Mouse (Mus musculus) ovary, adult 18-20 months (tissue): ENCODE results near the gene Fkbp11.

Experiments used
- DNase-seq: peaks from one replicate; pipeline ENCODE4 v3.0.0; 2022; ENCODE audit warnings: low spot score, mixed read lengths

Fkbp11 gene

DNA sequence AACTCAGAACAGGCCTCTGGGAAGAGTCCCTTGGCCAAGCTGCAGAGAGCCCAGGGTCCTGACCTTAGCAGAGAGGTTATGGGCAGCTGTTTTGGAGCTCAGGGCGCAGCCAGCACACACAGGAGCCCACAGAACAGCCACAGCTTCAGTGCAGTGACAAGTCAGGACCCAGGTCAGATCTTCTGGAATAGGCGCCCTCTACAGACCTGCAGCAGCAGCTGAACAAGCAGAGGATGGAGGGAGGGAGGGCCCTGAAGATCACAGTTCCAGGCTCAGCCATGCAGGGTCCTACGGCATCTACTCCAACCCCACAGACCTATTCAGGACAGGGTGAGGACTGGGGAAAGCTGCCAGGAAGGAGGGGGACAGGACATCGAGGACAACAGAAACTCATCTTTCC, 10.8 kb upstream of the Fkbp11 start:
- DNase-seq: no peak

DNA sequence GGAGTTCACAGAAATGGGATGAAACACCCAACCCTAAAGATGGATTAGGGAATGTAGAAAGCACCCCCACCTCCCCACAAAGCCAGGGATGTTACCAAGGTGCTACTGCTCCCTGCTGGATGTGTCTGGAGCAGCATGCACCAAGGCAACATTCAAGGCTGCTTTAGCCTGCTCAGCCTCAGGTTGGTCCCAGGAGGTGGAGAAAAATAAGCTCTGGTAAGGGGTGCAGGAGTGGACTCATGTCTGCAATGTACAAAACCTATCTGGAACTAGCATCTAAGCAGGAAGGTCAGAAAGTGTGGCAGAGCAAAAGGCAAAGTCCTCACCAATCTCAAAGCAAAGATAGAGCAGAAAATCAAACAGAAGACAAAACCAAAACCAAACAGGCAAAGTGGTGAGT, 9.9 kb upstream of the Fkbp11 start:
- DNase-seq: no peak

DNA sequence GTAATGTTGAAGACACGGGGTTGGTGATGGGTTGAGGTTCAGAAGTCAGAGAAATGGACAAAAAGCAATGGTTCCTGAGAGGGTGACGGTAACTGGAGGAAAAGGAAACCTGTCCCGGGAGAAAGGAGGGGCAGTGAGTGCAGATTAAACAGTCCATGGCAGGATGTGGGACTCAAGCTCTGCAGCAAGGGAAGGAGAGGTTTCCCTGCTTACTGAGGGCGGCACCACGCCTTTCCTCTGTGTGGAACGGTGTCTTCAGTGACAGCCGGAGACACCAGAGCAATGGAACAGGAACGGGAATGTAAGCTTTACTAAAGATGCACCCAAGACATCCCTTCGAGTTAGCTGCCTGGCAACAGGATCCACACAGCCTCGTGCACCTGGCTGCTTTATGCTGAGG, 8.5 kb upstream of the Fkbp11 start:
- DNase-seq: no peak

DNA sequence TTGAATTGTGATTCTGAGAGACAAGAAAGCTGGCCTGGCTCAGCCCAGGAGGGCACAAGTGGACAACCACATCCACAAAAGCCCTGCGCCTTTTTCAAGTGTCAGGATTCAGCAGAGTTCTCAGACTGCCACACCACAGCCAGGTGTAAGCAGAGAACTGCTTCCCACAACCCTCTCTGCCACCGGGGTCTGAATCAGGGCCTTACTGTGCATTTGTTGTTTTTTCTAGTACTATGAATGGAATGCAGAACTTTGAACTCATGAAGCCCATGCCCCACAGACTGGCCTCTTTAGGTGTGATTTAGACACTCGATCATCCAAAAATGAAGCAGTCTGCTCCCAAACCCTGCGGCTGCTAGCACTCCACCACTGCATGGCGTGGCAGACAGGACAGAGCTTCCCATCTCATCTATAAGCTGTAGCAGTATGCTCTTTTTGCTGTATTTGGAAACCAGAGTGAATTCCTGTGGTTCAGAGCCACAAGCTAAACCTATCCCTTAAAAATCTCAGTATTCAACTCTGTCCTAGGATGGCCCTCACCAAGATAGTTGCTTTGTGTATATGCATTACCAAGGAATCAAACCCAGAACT, 6.1 kb upstream of the Fkbp11 start:
- no peak for DNase-seq

DNA sequence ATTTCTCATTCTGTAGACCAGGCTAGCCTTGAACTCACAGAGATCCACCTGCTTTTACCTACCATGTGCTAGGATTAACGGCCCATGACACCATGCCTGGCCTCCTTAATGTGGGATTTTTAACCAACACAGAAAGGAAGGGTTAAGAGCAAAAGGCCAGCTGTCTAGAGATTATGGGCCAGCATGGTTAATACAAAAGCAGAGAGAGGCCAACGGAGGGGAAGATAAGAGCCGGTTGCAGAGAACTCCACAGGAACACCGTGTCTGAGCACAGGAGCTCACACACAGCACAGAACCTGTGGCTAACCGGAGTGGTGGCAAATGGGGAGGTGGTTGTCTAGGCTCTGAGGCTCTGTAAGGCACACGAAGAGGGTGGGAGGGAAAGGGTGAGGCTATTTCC, 5.4 kb upstream of the Fkbp11 start:
- DNase-seq: no peak

DNA sequence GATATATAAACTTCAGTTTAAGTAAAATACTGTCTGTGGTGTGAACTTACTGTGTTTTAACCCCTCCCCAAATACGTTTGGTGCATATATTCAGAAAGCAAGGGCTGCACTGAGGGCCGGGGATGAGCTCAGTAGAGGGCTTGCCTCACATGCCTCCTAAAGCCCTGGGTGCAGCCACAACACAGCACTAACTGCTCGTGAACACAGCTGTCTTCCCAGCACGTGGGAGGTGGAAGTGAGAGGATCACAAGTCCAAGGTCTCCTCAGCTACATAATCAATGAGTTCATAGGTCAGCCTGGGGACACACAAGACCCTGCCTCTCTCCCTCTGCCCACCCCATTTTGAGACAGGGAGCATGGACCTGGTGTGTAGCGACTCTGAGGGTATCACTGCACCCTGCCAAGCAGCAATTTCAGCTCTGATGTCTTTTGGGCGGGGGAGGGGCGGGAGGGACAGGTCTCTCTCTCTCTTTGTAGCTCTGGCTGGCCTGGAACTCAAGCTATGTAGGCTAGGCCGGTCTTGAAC, 4.1 kb upstream of the Fkbp11 start:
- DNase-seq: no peak

DNA sequence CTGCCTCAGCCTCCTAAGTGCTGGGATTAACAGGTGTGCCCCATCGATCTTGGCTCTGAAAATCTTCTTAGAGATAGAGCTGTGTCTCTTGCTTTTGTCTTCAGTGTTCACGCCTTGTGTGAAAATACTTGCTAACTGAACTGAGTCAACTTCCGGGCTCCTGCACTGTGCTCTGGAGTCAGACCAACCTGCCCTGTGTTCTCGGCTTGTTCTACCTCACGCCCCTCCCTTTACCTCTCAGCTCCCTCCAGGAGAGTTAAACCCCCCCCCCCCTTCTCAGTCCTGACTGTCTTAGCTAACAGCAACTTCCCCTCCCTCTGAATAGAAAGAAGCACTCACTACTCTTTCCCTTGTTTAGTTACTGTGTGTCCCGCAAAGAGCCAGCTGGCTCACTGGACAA, 2.8 kb upstream of the Fkbp11 start:
- DNase-seq: no peak

DNA sequence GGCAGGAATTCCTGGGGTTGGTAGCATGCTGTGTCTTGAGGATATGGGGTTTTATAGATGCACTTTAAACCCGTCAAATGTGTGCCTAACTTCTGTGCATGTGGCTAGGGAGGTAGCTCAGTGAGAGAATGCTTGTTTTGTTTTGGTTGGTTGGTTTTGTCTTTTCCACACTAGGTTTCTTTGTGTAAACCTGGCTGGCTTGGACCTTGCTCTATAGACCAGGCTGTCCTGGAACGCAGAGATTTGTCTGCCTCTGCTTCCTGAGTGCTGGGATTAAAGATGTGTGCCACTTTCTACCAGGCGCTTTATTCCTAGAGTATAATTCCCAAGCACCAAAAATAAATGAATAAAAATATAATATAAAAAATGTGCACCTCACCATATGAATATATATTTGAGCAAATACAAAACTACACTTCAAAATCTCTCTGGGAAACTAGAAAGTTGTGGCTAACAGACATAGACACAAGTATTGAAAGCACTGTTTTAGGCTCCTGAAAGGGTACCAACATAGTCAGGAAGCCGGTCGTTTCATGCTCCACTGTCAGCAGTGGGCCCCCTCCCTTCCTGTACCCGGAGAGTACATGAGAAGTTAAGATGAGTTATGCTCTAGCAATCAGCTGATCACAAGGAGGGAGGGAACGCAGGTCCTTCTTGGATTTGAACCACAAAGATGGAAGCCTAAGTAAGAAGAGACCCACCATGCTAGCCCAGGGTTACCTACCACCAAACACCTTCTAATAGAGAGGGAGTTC, 2.0 kb upstream of the Fkbp11 start:
- no peak for DNase-seq

DNA sequence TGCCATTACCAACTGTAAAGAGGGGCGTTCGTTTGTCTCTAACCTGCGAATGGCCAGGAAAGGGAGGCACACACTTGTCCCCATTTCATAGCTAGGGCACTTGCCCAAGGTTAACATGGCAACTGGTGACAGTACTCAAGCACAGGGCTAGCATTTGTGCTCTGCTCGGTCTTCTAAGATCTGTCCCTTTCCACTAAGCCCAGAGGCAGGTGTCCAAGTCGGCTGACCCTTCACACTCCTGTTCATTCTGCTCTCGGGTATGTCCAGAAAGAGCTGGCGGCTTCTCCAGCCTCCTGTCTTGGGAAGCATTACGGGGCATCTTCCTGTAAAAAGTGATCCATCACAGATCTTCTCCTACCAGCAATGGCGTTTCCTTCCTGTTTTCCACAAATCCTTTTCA, 368 bp upstream of the Fkbp11 start:
- DNase-seq: no peak

DNA sequence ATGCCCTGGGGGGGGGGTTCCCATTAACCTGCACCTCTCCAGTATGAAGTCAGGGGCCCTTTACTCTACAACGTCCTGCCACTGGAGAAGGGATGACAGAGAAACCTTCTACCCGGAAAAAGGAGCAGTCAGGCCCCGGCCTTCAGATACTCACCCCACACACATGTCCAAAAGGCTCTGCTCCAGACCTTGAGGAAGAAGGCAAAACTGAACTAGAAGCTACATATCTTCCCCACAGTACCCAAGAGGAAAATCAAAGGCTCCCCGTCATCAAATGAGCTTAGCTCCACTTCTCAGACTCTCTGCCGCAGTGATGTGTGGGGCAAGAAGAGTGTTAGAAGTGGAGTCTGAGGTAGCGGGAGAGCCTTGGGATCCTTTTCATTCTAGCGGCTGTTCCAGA, 1.3 kb downstream of the Fkbp11 start:
- no peak for DNase-seq

DNA sequence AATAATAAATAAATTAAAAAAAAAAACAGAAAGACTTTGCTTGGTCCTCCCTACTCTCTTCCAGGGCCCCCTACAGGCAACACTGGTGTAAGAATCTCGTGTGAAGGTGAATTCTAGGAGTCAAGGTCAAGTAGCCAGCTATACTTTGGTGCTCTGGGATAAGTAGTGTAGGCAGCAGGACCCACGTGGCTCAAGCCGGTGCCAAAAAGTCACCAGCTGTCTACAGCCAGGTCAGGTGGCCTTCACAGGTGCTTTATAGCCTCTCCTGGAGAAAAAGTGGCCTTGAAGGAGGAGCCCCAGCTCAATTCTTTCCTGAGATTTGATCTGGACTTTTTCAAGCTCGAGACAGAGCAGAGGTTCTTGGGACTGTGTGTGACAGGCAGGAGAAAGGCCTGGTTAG, 1.9 kb downstream of the Fkbp11 start:
- DNase-seq: no peak

DNA sequence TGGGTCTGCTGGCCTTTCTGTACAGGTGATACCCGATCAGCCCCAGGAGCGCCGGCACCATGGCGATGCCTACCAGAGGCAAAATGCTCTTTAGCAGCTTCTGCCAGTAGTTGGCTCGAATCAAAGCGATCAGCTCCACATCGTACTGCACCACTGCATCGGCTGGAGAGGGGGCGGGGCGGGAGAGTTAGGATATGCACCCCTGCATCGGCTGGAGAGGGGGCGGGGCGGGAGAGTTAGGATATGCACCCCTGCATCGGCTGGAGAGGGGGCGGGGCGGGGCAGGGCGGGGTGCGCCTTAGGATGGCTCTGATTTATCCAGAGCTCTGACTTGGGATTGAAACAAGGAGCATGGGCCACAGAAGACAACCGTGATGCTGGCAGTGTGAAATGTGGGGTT, 3.6 kb downstream of the Fkbp11 start:
- no peak for DNase-seq

DNA sequence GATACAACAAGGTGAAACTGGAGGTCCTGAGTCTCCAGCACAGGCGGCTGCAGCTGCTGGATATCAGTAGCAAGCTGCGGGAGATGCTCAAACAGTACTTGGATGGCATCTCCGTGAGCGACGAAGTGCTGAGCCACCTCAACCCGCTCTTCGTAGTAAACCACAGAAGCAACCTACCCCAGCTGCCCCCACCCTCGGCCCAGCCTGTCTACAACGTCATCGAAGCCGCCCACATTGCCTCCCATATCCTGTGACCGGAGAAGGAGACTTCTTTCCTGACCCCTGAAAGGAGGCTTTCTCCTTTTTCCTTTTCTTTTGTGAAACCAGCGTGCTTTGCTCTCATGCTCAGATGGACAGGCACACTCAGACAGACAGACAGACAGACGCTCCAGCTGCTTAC, 5.1 kb downstream of the Fkbp11 start:
- DNase-seq: no peak

DNA sequence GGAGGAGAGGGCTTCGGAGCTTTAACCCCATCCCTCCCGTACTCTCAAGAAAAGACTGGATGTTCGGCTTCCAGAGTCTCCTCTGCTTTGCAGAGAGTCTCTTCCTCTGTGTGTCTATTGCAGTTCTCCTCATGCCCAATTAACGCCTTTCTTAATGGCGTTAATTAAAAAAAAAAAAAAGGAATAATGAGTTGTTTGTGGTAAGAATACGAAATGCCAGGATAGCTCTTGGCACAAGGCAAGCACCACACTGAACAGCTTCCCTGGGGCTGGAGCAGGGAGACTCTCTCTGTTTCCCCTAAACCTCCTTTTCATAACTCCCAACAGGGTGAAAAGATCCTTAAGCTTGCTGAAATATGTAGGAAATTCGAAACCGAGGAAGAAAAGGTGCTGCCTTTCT, 5.8 kb downstream of the Fkbp11 start:
- no peak for DNase-seq

DNA sequence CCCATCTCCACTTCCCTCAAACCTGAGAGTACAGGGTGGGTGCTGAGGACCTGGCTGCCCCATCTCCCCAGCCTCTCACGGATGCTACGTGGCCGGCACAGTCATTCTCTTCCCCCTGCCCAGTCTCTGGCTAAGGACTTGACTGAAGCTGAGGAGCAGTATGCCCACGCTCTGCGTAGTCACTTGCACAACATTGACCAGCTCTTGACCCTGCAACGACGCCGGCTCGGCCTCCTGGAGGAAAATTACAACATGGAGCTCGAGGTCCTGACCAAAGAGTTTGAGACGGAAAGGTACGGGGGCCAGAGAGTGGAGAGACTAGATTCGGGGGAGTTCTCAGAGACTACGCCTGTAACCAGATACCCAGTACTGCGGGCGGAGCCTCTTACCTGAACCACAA, 10.7 kb downstream of the Fkbp11 start:
- DNase-seq: no peak

DNA sequence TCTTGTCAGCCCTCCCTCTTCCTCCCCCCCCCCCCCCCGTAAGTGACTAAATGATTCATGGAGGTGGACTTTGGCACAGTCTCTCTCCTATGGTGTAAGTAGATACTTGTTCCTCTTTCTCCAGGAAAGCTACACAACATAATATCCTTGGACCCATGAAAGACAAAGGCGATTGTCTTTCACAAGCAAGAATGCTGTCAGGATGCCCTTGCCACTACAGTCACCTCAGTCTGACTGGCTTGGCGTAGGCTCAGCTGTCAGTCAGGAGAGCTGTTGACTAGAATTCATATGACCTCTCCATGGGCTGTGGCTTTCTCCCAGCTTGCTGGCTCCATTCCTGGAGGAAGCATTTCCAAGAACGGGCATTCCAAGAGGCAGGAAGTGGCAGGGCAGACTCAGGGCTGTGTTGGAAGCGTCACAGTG, 13.8 kb downstream of the Fkbp11 start:
- DNase-seq: no peak

DNA sequence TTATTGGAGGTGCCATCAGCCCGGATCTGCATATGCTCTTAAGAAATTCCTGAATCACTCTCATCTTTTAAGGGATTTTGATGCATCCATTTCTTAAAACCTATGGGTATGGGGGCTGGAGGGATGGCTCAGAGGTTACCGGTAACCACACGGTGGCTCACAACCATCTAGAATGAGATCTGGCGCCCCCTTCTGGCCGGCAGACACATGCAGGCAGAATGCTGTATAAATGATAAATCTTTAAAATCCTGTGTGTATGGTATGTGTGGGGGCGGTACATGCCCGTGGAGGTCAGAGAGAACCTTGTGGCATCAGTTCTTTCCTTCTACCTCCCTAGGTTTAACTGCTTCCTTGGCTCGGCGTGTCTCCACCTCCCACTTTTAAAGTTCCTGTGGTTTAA, 17.6 kb downstream of the Fkbp11 start:
- DNase-seq: peak; percentile 28

DNA sequence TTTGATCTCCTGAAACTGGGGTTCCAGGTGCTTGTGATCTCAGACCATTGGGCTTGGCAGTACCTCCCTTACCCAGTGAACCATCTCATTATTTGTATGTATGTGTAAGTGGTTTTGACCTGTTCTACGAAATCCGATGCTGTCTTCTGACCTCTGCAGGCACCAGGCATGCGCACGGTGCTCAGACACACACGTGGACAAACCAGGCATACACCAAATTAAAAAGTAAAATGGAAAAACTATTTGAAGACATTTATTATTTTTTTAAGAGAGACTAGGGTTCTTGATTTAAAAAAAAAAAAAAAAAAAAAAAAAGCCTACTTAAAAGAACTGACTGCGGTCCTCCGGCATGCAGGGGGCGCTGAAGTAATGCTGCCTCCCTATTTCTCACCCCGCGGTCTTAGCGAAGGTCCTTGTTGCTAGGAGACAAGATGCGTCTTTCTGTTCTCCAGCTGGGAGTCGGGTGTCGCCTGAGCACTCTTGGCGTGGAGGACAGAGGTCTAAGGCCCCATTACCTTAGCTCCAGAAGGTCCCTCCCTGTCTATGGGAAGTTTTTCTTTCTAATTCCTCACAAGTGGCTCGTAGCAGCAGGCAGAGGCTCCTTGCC, 20.1 kb downstream of the Fkbp11 start, which contains the start of gene Ccdc65:
TSS of gene Ccdc65 (plus strand) at position 442 of the 607 bp plus-strand sequence.
- DNase-seq: peak; percentile 73

DNA sequence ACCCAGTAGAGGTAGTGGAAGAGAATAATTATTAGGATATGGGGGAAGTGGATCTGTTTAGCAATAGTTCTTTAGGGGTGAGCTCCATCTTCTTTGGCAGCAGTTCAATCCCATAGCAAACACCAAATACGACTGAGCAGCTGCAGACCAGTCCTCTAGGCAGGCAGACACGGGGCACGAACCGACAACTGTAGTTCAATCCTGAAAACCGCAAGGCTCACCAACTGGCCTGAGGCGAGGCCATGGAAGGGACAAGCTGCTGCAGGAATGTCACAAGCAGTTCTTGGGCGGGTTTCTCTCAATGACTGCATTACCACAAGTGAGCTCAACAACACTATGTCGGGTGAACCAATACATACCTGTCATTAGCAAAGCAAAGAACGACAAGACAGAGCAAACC, 23.7 kb downstream of the Fkbp11 start:
- DNase-seq: no peak

DNA sequence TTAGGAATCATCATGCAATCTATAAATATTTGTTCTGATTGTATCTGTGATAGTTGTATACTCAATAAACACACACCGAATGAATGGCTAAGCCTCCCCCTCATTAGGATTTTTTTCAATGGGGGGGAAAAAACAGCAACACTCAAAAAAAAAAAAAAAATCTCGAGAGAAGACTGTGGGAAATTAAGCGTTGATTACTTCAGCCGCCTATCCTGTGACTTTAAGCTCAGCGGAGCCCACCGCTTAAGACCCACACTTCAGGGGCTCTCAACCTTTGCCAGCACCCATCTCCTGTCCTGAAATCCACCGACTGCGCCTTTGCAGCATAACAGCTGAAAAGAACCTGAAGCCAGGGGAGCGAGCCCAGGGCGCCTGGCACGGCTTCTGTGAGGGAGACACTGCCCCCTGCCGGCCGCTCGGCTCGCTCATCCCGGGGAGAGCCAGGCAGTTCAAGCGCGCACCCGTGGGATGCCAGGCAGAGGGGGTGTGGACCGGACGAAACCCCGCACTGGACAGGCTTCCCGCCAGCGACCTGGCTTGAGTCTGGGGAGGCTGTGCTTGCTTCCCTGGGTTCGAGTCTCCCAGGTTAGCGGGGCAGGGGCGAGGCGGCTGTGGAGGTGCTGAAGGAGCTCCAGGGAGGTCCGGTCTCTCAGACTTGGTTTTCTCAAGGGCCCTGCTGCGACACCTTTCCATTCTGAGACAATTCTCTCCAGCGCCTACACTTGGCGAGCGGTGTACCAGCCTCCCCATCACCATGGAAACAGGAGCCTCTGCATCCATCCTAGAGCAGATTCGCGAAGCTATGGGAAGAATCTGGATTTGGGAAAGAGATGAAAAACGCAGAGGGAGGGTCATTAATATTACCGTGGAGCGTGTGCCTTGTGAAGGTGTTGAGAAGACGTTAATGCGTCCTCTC, 28.6 kb downstream of the Fkbp11 start:
- DNase-seq: peak; percentile 60

DNA sequence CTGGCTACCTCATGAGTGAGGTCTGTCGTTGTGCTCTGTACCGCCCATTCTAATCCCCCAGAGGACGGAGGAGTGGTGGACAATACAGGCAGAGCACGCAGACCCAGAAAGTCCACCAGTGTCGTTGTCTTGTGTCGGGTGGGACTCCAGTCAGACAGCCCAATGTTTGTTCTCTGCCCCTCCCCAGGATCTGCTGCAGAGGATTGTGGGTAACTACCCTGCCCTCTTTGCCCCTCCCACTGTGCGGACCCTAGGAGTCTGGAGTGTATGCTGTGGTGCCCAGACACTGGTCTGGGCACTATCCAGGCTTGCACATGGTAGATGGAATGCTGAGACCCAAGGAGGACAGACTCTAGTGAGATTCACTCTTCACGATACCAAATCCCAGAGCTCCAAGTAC, 31.8 kb downstream of the Fkbp11 start:
- no peak for DNase-seq

DNA sequence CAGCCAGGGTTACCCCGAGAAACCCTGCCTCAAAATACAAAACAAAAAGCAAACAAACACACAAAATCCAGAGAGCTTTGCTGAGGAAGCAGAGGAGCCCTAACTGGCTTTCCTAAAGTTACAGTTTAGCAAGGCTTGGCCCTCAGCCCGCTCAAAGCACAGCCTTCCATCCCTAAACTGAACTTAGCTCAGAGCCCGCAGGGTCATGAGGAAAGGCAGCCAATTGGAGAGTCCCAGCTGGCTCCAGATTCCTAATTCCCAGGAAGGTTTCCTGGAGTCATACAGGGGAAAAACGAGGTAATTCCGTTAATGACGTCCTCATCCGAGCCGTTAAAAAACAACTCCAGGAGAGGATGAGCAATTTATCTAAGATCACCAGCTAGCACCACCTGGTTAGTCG, 32.3 kb downstream of the Fkbp11 start:
- DNase-seq: no peak
